Mouse (Mus musculus): ENCODE measurements around the gene Sema3f. TPM values are rescaled to one million over a fixed set of nuclear protein-coding genes. Genes with fewer than 3 reads are reported as not detected.

Sema3f gene
- 35.5 and 41.3 TPM in 2 replicates for polyA plus RNA-seq (2012; rRNA removed)

GRCm38 (mm10) chr9:107709697-107710483, at the start of gene Sema3f:
Gene Sema3f, minus strand, starts transcription at chr9:107710475.
- Histone ChIP-seq H3K36me3 (ENCODE audit: control insufficient read depth, insufficient read depth, low read length) (no peaks in the 10 kb centered on the region), H3K4me1 (replicated peaks; ENCODE audit: control insufficient read depth, insufficient read depth, low read length) (peaks cover 28% of the 10 kb centered on the region), H3K27ac (ENCODE audit: control insufficient read depth, insufficient read depth, low read length) (no peak within 1 kb of the TSS), H3K4me3 (ENCODE audit: control insufficient read depth, insufficient read depth, low read length) (peak within 1 kb of the TSS; percentile 58), H3K27me3 (ENCODE audit: control insufficient read depth, insufficient read depth, low read length) (peaks cover 11% of the 10 kb centered on the region)
- TF ChIP-seq CTCF (IDR thresholded peaks at IDR 0.05; ENCODE audit: borderline replicate concordance, control insufficient read depth, extremely low read depth, insufficient read depth, low read length, poor library complexity): peak; percentile 53; the same call in 1 of the 2 replicates
- peak; percentile 46 for TF ChIP-seq POLR2A (IDR thresholded peaks at IDR 0.05; ENCODE audit: control insufficient read depth, extremely low read depth, insufficient read depth, low read length, poor library complexity)
- DNase-seq: peak; percentile 83
- 2% methylated on average over 86 of the region's 86 CpGs for WGBS

- no peak overlapping the region for H3K4me3 ChIP-seq (ENCODE audit: control insufficient read depth, insufficient read depth, low read length)
- TF ChIP-seq POLR2A (IDR thresholded peaks at IDR 0.05; ENCODE audit: control insufficient read depth, extremely low read depth, insufficient read depth, low read length, poor library complexity): no peak
- TF ChIP-seq CTCF (IDR thresholded peaks at IDR 0.05; ENCODE audit: borderline replicate concordance, control insufficient read depth, extremely low read depth, insufficient read depth, low read length, poor library complexity): no peak
- DNase-seq: no peak
- peaks cover 97% of the 10 kb centered on the region for H3K36me3 ChIP-seq (ENCODE audit: control insufficient read depth, insufficient read depth, low read length)
- H3K4me1 ChIP-seq (replicated peaks; ENCODE audit: control insufficient read depth, insufficient read depth, low read length): no peaks in the 10 kb centered on the region
- WGBS: 93% methylated on average over 6 of the region's 6 CpGs
- no peaks in the 10 kb centered on the region for H3K27me3 ChIP-seq (ENCODE audit: control insufficient read depth, insufficient read depth, low read length)
- H3K27ac ChIP-seq (ENCODE audit: control insufficient read depth, insufficient read depth, low read length): no peak overlapping the region
These were observed 49.3 kb upstream of the Sema3f start for GRCm38 (mm10) chr9:107759593-107759992.

- Histone ChIP-seq H3K27me3 (ENCODE audit: control insufficient read depth, insufficient read depth, low read length) (no peaks in the 10 kb centered on the region), H3K27ac (ENCODE audit: control insufficient read depth, insufficient read depth, low read length) (no peak overlapping the region), H3K4me3 (ENCODE audit: control insufficient read depth, insufficient read depth, low read length) (no peak overlapping the region), H3K36me3 (ENCODE audit: control insufficient read depth, insufficient read depth, low read length) (peaks cover 95% of the 10 kb centered on the region), H3K4me1 (replicated peaks; ENCODE audit: control insufficient read depth, insufficient read depth, low read length) (no peaks in the 10 kb centered on the region)
- no peak for TF ChIP-seq POLR2A (IDR thresholded peaks at IDR 0.05; ENCODE audit: control insufficient read depth, extremely low read depth, insufficient read depth, low read length, poor library complexity)
- TF ChIP-seq CTCF (IDR thresholded peaks at IDR 0.05; ENCODE audit: borderline replicate concordance, control insufficient read depth, extremely low read depth, insufficient read depth, low read length, poor library complexity): no peak
- no peak for DNase-seq
- WGBS: 99% methylated on average over 5 of the region's 5 CpGs
These were observed 40.1 kb upstream of the Sema3f start for GRCm38 (mm10) chr9:107750378-107750777.

- DNase-seq: no peak
- Histone ChIP-seq H3K4me1 (replicated peaks; ENCODE audit: control insufficient read depth, insufficient read depth, low read length) (no peaks in the 10 kb centered on the region), H3K36me3 (ENCODE audit: control insufficient read depth, insufficient read depth, low read length) (peaks cover 99% of the 10 kb centered on the region), H3K27ac (ENCODE audit: control insufficient read depth, insufficient read depth, low read length) (no peak overlapping the region), H3K27me3 (ENCODE audit: control insufficient read depth, insufficient read depth, low read length) (no peaks in the 10 kb centered on the region), H3K4me3 (ENCODE audit: control insufficient read depth, insufficient read depth, low read length) (no peak overlapping the region)
- WGBS: 100% methylated on average over 3 of the region's 3 CpGs
- no peak for TF ChIP-seq CTCF (IDR thresholded peaks at IDR 0.05; ENCODE audit: borderline replicate concordance, control insufficient read depth, extremely low read depth, insufficient read depth, low read length, poor library complexity)
These were observed 37.8 kb upstream of the Sema3f start for GRCm38 (mm10) chr9:107748063-107748462.

GRCm38 (mm10) chr9:107747310-107747709, 37.0 kb upstream of the Sema3f start:
- DNase-seq: no peak

GRCm38 (mm10) chr9:107746679-107747078, 36.4 kb upstream of the Sema3f start:
- H3K36me3 ChIP-seq (ENCODE audit: control insufficient read depth, insufficient read depth, low read length): peaks cover 99% of the 10 kb centered on the region
- no peak for DNase-seq
- no peaks in the 10 kb centered on the region for H3K4me1 ChIP-seq (replicated peaks; ENCODE audit: control insufficient read depth, insufficient read depth, low read length)
- H3K4me3 ChIP-seq (ENCODE audit: control insufficient read depth, insufficient read depth, low read length): no peak overlapping the region
- H3K27me3 ChIP-seq (ENCODE audit: control insufficient read depth, insufficient read depth, low read length): no peaks in the 10 kb centered on the region
- no peak for TF ChIP-seq CTCF (IDR thresholded peaks at IDR 0.05; ENCODE audit: borderline replicate concordance, control insufficient read depth, extremely low read depth, insufficient read depth, low read length, poor library complexity)
- TF ChIP-seq POLR2A (IDR thresholded peaks at IDR 0.05; ENCODE audit: control insufficient read depth, extremely low read depth, insufficient read depth, low read length, poor library complexity): no peak
- WGBS: 94% methylated on average over 3 of the region's 3 CpGs
- H3K27ac ChIP-seq (ENCODE audit: control insufficient read depth, insufficient read depth, low read length): no peak overlapping the region

More at GRCm38 (mm10) chr9:107747310-107747709, 37.0 kb upstream of the Sema3f start:
- Histone ChIP-seq H3K4me1 (replicated peaks; ENCODE audit: control insufficient read depth, insufficient read depth, low read length) (no peaks in the 10 kb centered on the region), H3K36me3 (ENCODE audit: control insufficient read depth, insufficient read depth, low read length) (peaks cover 99% of the 10 kb centered on the region), H3K27ac (ENCODE audit: control insufficient read depth, insufficient read depth, low read length) (no peak overlapping the region), H3K4me3 (ENCODE audit: control insufficient read depth, insufficient read depth, low read length) (no peak overlapping the region), H3K27me3 (ENCODE audit: control insufficient read depth, insufficient read depth, low read length) (no peaks in the 10 kb centered on the region)
- no peak for TF ChIP-seq CTCF (IDR thresholded peaks at IDR 0.05; ENCODE audit: borderline replicate concordance, control insufficient read depth, extremely low read depth, insufficient read depth, low read length, poor library complexity)
- TF ChIP-seq POLR2A (IDR thresholded peaks at IDR 0.05; ENCODE audit: control insufficient read depth, extremely low read depth, insufficient read depth, low read length, poor library complexity): no peak
- 69% methylated on average over 1 of the region's 1 CpGs for WGBS
